Mouse (Mus musculus) G1E-ER4 (cell line): ENCODE data around the gene Fbxw25. TPM values are rescaled to one million over a fixed set of nuclear protein-coding genes. Genes with fewer than 3 reads are reported as not detected.
"Not testable (repeated sequence)": the region's sequence is repeated elsewhere in the genome, so short reads cannot be mapped to it uniquely, and the experiment has no call there.

Source experiments
- GATA1 ChIP-seq: IDR thresholded peaks from one replicate; pipeline ENCODE4 v1.8.0; 2012; ENCODE audit warnings: low read length, inconsistent platforms
- polyA plus RNA-seq: library from polyadenylated mRNA; stranded (reverse); fragments of >175 nt; gene quantifications from 2 replicates; pipeline ENCODE4 v1.2.3, GENCODE M21; 2012

Gene Fbxw25
- not detected in 2 replicates for polyA plus RNA-seq

- TF ChIP-seq GATA1 = not testable (repeated sequence)
Observed at GRCm38 (mm10) chr9:109664552-109664951, at the start of gene Fbxw25. Gene Fbxw25, minus strand, starts transcription at chr9:109664652.

DNA sequence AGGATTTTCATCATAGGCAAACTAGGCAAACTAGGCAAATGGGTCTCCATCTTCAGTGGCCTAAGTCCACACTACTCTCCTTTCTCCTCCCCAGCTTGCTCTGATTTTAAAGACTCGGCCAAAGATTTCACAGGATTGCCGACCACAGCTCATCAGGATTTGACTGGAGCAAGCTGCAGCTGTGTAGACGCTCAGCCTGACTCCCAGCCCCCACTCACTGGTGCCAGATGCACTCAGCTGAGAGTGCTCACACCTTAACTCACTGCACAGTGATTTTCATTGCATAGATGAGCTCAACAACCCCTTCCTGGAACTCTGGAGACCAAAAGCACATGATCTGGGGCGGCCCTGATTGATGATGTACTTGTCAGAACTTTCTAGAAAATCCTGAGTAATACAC, 38.1 kb upstream of the Fbxw25 start, which contains the start of gene Fbxw18:
Fbxw18 (minus strand) TSS at position 101 of the 400 bp plus-strand sequence.
- TF ChIP-seq GATA1 = not testable (repeated sequence)

DNA sequence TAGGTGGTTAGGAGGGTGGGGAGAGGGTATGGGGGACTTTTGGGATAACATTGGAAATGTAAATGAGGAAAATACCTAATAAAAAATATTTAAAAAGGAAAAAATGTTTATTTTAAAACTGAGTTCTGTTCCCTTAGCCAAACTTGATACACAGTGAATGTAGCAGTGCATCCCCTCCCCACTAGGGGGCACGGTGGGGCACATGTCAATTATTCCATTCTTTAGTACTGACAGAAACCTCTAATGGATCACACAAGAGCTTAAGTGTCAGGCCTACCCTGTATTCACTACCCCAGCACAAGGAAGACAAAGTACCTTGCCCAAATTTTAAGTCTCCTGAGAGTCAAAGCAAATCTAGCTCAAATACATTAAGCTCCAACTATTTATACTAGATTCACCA, 20.8 kb upstream of the Fbxw25 start:
- no peak for TF ChIP-seq GATA1

- TF ChIP-seq GATA1 = not testable (repeated sequence)
Observed at GRCm38 (mm10) chr9:109625957-109626356, 38.5 kb downstream of the Fbxw25 start, which contains the start of gene Fbxw24. Gene Fbxw24, minus strand, starts transcription at chr9:109626057.

- no peak for TF ChIP-seq GATA1
Observed at GRCm38 (mm10) chr9:109597226-109597625, 67.2 kb downstream of the Fbxw25 start.

Other genes starting within 250 kb of the Fbxw25 start
- gene Fbxw16, start 215.5 kb downstream of the Fbxw25 start, polyA plus RNA-seq = not detected in 2 replicates
- gene Fbxw19, start 168.8 kb downstream of the Fbxw25 start, polyA plus RNA-seq = not detected in 2 replicates
- not detected in 2 replicates for gene Fbxw15, start 96.4 kb downstream of the Fbxw25 start, polyA plus RNA-seq
- not detected in 2 replicates for gene Fbxw24, start 38.6 kb downstream of the Fbxw25 start, polyA plus RNA-seq
- gene Fbxw18, start 38.0 kb upstream of the Fbxw25 start, polyA plus RNA-seq = not detected in 2 replicates
- gene Fbxw26, start 81.4 kb upstream of the Fbxw25 start, polyA plus RNA-seq = not detected in 2 replicates
- not detected in 2 replicates for gene Fbxw27, start 126.0 kb upstream of the Fbxw25 start, polyA plus RNA-seq
- gene Spink8, start 147.6 kb upstream of the Fbxw25 start, polyA plus RNA-seq = not detected in 2 replicates
- gene Nme6, start 168.1 kb upstream of the Fbxw25 start, polyA plus RNA-seq = 5.8 and 23.3 TPM in 2 replicates
- gene Camp, start 185.0 kb upstream of the Fbxw25 start, polyA plus RNA-seq = not detected in 2 replicates
- 108 and 165 TPM in 2 replicates for gene Cdc25a, start 210.9 kb upstream of the Fbxw25 start, polyA plus RNA-seq